Mouse (Mus musculus): ENCODE results near the gene Btn2a2. TPM values are rescaled to one million over a fixed set of nuclear protein-coding genes. Genes with fewer than 3 reads are reported as not detected.
A peak's percentile ranks its signal among the peaks of the same experiment; 100 is the strongest.

Gene Btn2a2
- polyA plus RNA-seq, 1 experiment from 2014 or later = 0.10 TPM

- Histone ChIP-seq H3K4me3 (ENCODE audit: low read depth, low read length) (no peak overlapping the region), H3K27me3 (replicated peaks; ENCODE audit: control insufficient read depth, insufficient read depth, low read length) (no peaks in the 10 kb centered on the region), H3K27ac (ENCODE audit: low read depth, low read length) (no peak overlapping the region), H3K36me3 (ENCODE audit: control insufficient read depth, insufficient read depth, low read length) (no peaks in the 10 kb centered on the region), H3K9me3 (replicated peaks; ENCODE audit: control insufficient read depth, low read length) (no peaks in the 10 kb centered on the region), H3K9ac (ENCODE audit: low read length) (no peak overlapping the region), H3K4me1 (ENCODE audit: control insufficient read depth, insufficient read depth, low read length) (no peaks in the 10 kb centered on the region), H3K4me2 (ENCODE audit: low read length) (no peak overlapping the region)
- ATAC-seq = no peak
- WGBS = 77% methylated on average over 5 of the region's 5 CpGs
- DNase-seq (ENCODE audit: low spot score) = no peak
These were observed 26.6 kb upstream of the Btn2a2 start for GRCm38 (mm10) chr13:23515281-23515680.

GRCm38 (mm10) chr13:23513517-23513916 lies 24.9 kb upstream of the Btn2a2 start:
- Histone ChIP-seq H3K4me2 (ENCODE audit: low read length) (no peak overlapping the region), H3K27ac (ENCODE audit: low read depth, low read length) (no peak overlapping the region), H3K4me3 (ENCODE audit: low read depth, low read length) (no peak overlapping the region), H3K9me3 (replicated peaks; ENCODE audit: control insufficient read depth, low read length) (no peaks in the 10 kb centered on the region), H3K4me1 (ENCODE audit: control insufficient read depth, insufficient read depth, low read length) (no peaks in the 10 kb centered on the region), H3K27me3 (replicated peaks; ENCODE audit: control insufficient read depth, insufficient read depth, low read length) (no peaks in the 10 kb centered on the region), H3K36me3 (ENCODE audit: control insufficient read depth, insufficient read depth, low read length) (no peaks in the 10 kb centered on the region), H3K9ac (ENCODE audit: low read length) (no peak overlapping the region)
- DNase-seq (ENCODE audit: low spot score) (no peak), ATAC-seq (no peak)
- 89% methylated on average over 1 of the region's 1 CpGs for WGBS

GRCm38 (mm10) chr13:23510127-23510526 lies 21.5 kb upstream of the Btn2a2 start:
- Histone ChIP-seq H3K4me2 (ENCODE audit: low read length) (no peak overlapping the region), H3K9me3 (replicated peaks; ENCODE audit: control insufficient read depth, low read length) (no peaks in the 10 kb centered on the region), H3K27ac (ENCODE audit: low read depth, low read length) (no peak overlapping the region), H3K4me1 (ENCODE audit: control insufficient read depth, insufficient read depth, low read length) (peaks cover 8% of the 10 kb centered on the region), H3K36me3 (ENCODE audit: control insufficient read depth, insufficient read depth, low read length) (no peaks in the 10 kb centered on the region), H3K9ac (ENCODE audit: low read length) (no peak overlapping the region), H3K27me3 (replicated peaks; ENCODE audit: control insufficient read depth, insufficient read depth, low read length) (no peaks in the 10 kb centered on the region), H3K4me3 (ENCODE audit: low read depth, low read length) (no peak overlapping the region)
- ATAC-seq = no peak
- no peak for DNase-seq (ENCODE audit: low spot score)
- WGBS = 33% methylated on average over 1 of the region's 1 CpGs

GRCm38 (mm10) chr13:23506819-23507515 lies 18.3 kb upstream of the Btn2a2 start:
- WGBS = 22% methylated on average over 14 of the region's 14 CpGs
- Histone ChIP-seq H3K27ac (ENCODE audit: low read depth, low read length) (no peak overlapping the region), H3K9ac (ENCODE audit: low read length) (no peak overlapping the region), H3K9me3 (replicated peaks; ENCODE audit: control insufficient read depth, low read length) (no peaks in the 10 kb centered on the region), H3K4me2 (ENCODE audit: low read length) (no peak overlapping the region), H3K36me3 (ENCODE audit: control insufficient read depth, insufficient read depth, low read length) (no peaks in the 10 kb centered on the region), H3K27me3 (replicated peaks; ENCODE audit: control insufficient read depth, insufficient read depth, low read length) (no peaks in the 10 kb centered on the region), H3K4me3 (ENCODE audit: low read depth, low read length) (no peak overlapping the region), H3K4me1 (ENCODE audit: control insufficient read depth, insufficient read depth, low read length) (peaks cover 9% of the 10 kb centered on the region)
- no peak for DNase-seq (ENCODE audit: low spot score)
- ATAC-seq = no peak

- ATAC-seq (no peak), DNase-seq (ENCODE audit: low spot score) (peak; percentile 46)
These were observed 17.7 kb upstream of the Btn2a2 start for GRCm38 (mm10) chr13:23506351-23506750.

GRCm38 (mm10) chr13:23505662-23506345 lies 17.1 kb upstream of the Btn2a2 start:
- Histone ChIP-seq H3K4me2 (ENCODE audit: low read length) (peak overlapping the region; percentile 35), H3K27ac (ENCODE audit: low read depth, low read length) (no peak overlapping the region), H3K27me3 (replicated peaks; ENCODE audit: control insufficient read depth, insufficient read depth, low read length) (no peaks in the 10 kb centered on the region), H3K9me3 (replicated peaks; ENCODE audit: control insufficient read depth, low read length) (no peaks in the 10 kb centered on the region), H3K36me3 (ENCODE audit: control insufficient read depth, insufficient read depth, low read length) (no peaks in the 10 kb centered on the region), H3K4me1 (ENCODE audit: control insufficient read depth, insufficient read depth, low read length) (peaks cover 9% of the 10 kb centered on the region), H3K9ac (ENCODE audit: low read length) (no peak overlapping the region), H3K4me3 (ENCODE audit: low read depth, low read length) (0 out of 2 replicates have a peak overlapping the region, but pooled peaks have one; percentile 1)
- DNase-seq (ENCODE audit: low spot score) (no peak), ATAC-seq (no peak)
- 6% methylated on average over 14 of the region's 14 CpGs for WGBS

More at GRCm38 (mm10) chr13:23506351-23506750, 17.7 kb upstream of the Btn2a2 start:
- no peak overlapping the region for H3K27ac ChIP-seq (ENCODE audit: low read depth, low read length)
- 0 out of 2 replicates have a peak overlapping the region, but pooled peaks have one; percentile 1 for H3K4me3 ChIP-seq (ENCODE audit: low read depth, low read length)
- no peaks in the 10 kb centered on the region for H3K27me3 ChIP-seq (replicated peaks; ENCODE audit: control insufficient read depth, insufficient read depth, low read length)
- H3K36me3 ChIP-seq (ENCODE audit: control insufficient read depth, insufficient read depth, low read length) = no peaks in the 10 kb centered on the region
- H3K4me2 ChIP-seq (ENCODE audit: low read length) = peak overlapping the region; percentile 35
- no peaks in the 10 kb centered on the region for H3K9me3 ChIP-seq (replicated peaks; ENCODE audit: control insufficient read depth, low read length)
- no peak overlapping the region for H3K9ac ChIP-seq (ENCODE audit: low read length)
- 6% methylated on average over 13 of the region's 13 CpGs for WGBS
- H3K4me1 ChIP-seq (ENCODE audit: control insufficient read depth, insufficient read depth, low read length) = peaks cover 9% of the 10 kb centered on the region

- Histone ChIP-seq H3K9me3 (replicated peaks; ENCODE audit: control insufficient read depth, low read length) (no peaks in the 10 kb centered on the region), H3K9ac (ENCODE audit: low read length) (no peak overlapping the region), H3K27ac (ENCODE audit: low read depth, low read length) (no peak overlapping the region), H3K4me3 (ENCODE audit: low read depth, low read length) (no peak overlapping the region), H3K4me1 (ENCODE audit: control insufficient read depth, insufficient read depth, low read length) (peaks cover 9% of the 10 kb centered on the region), H3K36me3 (ENCODE audit: control insufficient read depth, insufficient read depth, low read length) (no peaks in the 10 kb centered on the region), H3K27me3 (replicated peaks; ENCODE audit: control insufficient read depth, insufficient read depth, low read length) (no peaks in the 10 kb centered on the region), H3K4me2 (ENCODE audit: low read length) (no peak overlapping the region)
- WGBS = under 1% methylated on average over 9 of the region's 9 CpGs
- peak; percentile 80 for DNase-seq (ENCODE audit: low spot score)
- peak; percentile 70; the same call in 1 of the 2 replicates for ATAC-seq
These were observed 15.1 kb upstream of the Btn2a2 start for GRCm38 (mm10) chr13:23503797-23504196.

GRCm38 (mm10) chr13:23502916-23503315 lies 14.3 kb upstream of the Btn2a2 start:
- Histone ChIP-seq H3K4me3 (ENCODE audit: low read depth, low read length) (no peak overlapping the region), H3K4me1 (ENCODE audit: control insufficient read depth, insufficient read depth, low read length) (peaks cover 9% of the 10 kb centered on the region), H3K36me3 (ENCODE audit: control insufficient read depth, insufficient read depth, low read length) (no peaks in the 10 kb centered on the region), H3K9ac (ENCODE audit: low read length) (no peak overlapping the region), H3K4me2 (ENCODE audit: low read length) (no peak overlapping the region), H3K9me3 (replicated peaks; ENCODE audit: control insufficient read depth, low read length) (no peaks in the 10 kb centered on the region), H3K27ac (ENCODE audit: low read depth, low read length) (no peak overlapping the region), H3K27me3 (replicated peaks; ENCODE audit: control insufficient read depth, insufficient read depth, low read length) (no peaks in the 10 kb centered on the region)
- ATAC-seq (no peak), DNase-seq (ENCODE audit: low spot score) (no peak)
- 37% methylated on average over 4 of the region's 4 CpGs for WGBS

- 28% methylated on average over 9 of the region's 9 CpGs for WGBS
- Histone ChIP-seq H3K4me3 (ENCODE audit: low read depth, low read length) (no peak overlapping the region), H3K4me2 (ENCODE audit: low read length) (no peak overlapping the region), H3K9ac (ENCODE audit: low read length) (no peak overlapping the region), H3K9me3 (replicated peaks; ENCODE audit: control insufficient read depth, low read length) (no peaks in the 10 kb centered on the region), H3K36me3 (ENCODE audit: control insufficient read depth, insufficient read depth, low read length) (no peaks in the 10 kb centered on the region), H3K4me1 (ENCODE audit: control insufficient read depth, insufficient read depth, low read length) (peaks cover 9% of the 10 kb centered on the region), H3K27ac (ENCODE audit: low read depth, low read length) (no peak overlapping the region), H3K27me3 (replicated peaks; ENCODE audit: control insufficient read depth, insufficient read depth, low read length) (no peaks in the 10 kb centered on the region)
- ATAC-seq (no peak), DNase-seq (ENCODE audit: low spot score) (no peak)
These were observed 13.4 kb upstream of the Btn2a2 start for GRCm38 (mm10) chr13:23502031-23502567.
